Mouse (Mus musculus): ENCODE results near the gene Orc2.

DNA sequence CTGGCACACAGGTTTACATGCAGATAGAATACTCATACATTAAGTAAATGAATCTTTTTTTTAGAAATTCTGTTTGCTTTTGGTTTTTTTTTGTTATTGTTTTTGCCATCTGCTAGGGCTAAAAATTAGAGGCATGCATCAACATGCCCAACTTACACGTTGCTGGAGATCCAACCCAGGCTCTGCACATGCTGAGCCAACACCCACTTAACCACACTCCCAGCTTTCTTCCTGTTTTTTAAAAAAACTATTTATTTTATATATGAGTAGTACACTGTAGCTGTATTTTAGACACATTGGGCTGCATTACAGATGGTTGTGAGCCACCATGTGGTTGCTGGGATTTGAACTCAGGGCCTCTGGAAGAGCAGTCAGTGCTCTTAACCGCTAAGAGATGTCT is 88.9 kb downstream of the Orc2 start:
- no peak for TF ChIP-seq RCOR1 (IDR thresholded peaks at IDR 0.05; ENCODE audit: low read depth, low read length)
- no peak for TF ChIP-seq GATA1 (IDR thresholded peaks at IDR 0.05; ENCODE audit: low read depth, low read length)
- TF ChIP-seq TAL1 (IDR thresholded peaks at IDR 0.05; ENCODE audit: low read length) = no peak
- TF ChIP-seq TCF12 (IDR thresholded peaks at IDR 0.05; ENCODE audit: low read depth, low read length) = no peak
- TF ChIP-seq POLR2A (IDR thresholded peaks at IDR 0.05; ENCODE audit: control insufficient read depth in 1 of 2, insufficient read depth in 1 of 2, low read depth in 1 of 2, low read length in 2 of 2, poor library complexity in 1 of 2) = no peak
- no peak for TF ChIP-seq MAFK (IDR thresholded peaks at IDR 0.05; ENCODE audit: borderline replicate concordance, low read depth, low read length)
- TF ChIP-seq USF2 (IDR thresholded peaks at IDR 0.05; ENCODE audit: borderline replicate concordance in 1 of 2, insufficient read depth in 1 of 2, low read depth in 1 of 2, low read length in 2 of 2) = no peak
- TF ChIP-seq MEF2A (IDR thresholded peaks at IDR 0.05; ENCODE audit: extremely low read depth, insufficient replicate concordance, low read depth, low read length, poor library complexity, severe bottlenecking) = no peak
- no peak for TF ChIP-seq ZC3H11A (IDR thresholded peaks at IDR 0.05; ENCODE audit: low read depth, low read length)
- TF ChIP-seq CTCF (IDR thresholded peaks at IDR 0.05 in 2 of 3, conservative IDR thresholded peaks at IDR 0.05 in 1 of 3; ENCODE audit: control insufficient read depth in 1 of 3, insufficient read depth in 1 of 3, low read depth in 2 of 3, low read length in 3 of 3, poor library complexity in 1 of 3, severe bottlenecking in 1 of 3) = no peak
- TF ChIP-seq CHD1 (IDR thresholded peaks at IDR 0.05; ENCODE audit: low read depth, low read length) = no peak
- no peak for TF ChIP-seq JUND (IDR thresholded peaks at IDR 0.05; ENCODE audit: low read depth, low read length)
- no peak for TF ChIP-seq EP300 (IDR thresholded peaks at IDR 0.05; ENCODE audit: low read depth in 1 of 2, low read length in 2 of 2)

Measured in MEL (cell line).